Mouse (Mus musculus) CD4-positive naive resting alpha-beta T cell, adult 76 days (primary cell): ENCODE data around the gene Mgarp. TPM values are rescaled to one million over a fixed set of nuclear protein-coding genes. Genes with fewer than 3 reads are reported as not detected.

ENCODE experiments used
- total RNA-seq: library from RNA; stranded (reverse); gene quantifications from one replicate; pipeline ENCODE4 v1.2.4, GENCODE M21; 2023

The Mgarp gene
- total RNA-seq: not detected

GRCm38 (mm10) chr3:51396219-51397068, at the start of gene Mgarp:
Mgarp (minus strand) TSS chr3:51396738.

DNA sequence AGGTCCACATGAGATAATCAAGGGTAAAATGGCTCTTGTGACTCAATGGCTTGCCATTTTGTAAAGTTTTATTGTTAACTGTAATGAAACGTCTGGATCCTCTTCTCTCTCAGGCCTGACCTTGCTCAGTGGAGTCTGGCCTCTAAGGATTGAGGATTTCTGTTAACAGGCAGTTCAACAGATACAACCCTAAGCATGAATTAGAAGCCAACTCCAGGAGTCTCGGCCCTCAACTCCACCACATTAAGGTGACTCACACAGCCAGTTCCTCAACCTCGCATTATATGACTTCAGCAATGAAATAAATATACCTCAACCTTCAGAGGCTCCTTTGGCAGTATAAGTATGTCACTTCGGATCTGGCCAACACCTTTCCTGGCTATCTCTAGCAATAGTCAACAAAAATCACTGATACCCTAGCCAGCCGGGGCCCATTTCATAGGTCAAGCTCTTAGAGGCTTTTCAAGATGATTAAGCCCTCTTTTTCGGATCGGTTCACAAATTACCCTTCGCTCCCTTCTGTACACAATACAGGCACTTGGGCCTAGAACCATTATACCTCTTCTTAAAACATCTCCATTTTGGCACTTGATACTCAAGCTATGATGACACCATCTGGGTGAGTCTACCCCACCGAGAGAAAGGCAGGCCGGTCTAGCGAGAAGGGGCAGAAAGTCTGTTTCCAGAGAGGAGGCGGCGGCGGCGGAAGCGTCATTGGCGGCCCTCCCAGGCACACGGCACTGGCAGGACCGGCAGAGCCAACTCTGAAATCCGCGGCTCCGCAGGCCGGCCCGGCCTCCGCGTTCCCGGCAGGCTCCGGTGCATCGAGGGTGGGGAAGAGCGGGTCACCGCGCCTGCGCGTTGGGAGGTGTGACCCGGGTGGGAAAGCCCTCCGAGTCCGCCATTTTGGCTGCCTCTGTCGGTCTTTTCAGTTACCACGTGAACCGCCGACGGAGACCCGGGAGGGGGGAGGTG, 18.8 kb upstream of the Mgarp start, which contains the start of gene Naa15:
Naa15 (plus strand) TSS at position 51 of the 975 bp plus-strand sequence.

DNA sequence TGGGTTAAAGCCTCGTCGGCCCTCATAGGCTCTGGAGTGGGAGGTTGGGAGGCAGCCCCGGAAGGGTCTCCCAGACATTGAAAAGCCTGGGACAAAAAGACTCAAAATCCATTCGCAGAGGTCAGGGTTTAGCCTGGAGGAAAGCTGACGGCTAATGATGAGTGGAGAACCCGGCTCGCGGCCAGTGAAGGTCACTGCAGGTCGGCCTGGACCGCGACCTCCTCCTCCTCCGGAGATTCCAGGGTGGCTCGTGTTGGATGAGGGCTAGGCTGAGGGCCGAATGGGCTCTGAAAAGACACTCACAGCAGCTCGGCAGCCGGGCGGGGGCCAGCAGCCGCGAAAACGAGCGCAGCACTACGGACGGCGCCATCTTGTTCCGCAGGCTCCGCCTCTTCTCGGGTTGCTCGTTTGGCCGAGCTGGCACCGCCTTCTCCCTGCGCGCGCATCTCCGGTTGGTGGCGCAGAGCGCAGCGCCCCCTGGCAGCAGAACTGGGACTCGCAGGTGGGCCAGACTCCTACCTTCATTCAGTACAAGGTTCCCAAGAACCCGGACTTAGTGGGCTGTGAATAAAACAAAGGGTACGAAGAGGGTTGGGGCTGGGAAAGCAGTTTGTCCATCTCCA, 12.1 kb upstream of the Mgarp start, which contains the start of gene Ndufc1:
Ndufc1 (minus strand) TSS at position 428 of the 623 bp plus-strand sequence.

DNA sequence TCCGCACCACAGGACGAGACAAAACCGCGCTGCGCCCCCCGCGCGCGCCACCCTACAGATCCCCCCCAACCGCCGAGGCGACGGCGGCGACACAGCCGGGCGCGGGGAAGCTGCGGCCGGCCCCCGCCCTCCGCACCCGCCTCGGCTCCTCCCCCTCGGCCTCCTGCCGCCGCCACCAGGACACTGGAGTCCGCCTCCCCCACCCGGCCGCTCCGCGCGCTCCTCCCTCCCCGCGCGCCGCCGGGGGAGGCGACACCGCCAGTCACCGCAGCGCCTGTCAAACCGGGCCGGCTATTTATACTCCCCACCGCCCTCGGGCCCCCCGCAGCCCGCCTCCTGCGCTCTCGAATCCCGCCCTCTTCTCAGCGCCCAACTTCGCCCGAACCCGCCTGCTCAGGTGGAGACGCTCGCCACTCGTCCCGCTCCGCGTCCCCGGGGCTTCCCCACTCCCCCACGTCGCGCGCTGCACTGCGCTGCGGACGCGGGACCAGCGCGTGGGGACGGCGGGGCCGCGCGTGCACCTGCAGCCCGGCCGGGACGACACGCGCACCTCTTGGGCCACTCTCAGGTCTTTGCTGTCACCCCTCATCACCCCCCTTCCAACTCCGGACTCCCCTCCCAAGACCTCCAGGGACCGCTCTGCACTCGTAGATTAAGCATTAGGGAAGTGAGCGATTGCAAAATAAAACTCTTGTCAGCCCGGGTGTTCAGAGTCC, 55.8 kb downstream of the Mgarp start, which contains the start of gene Elf2:
Elf2 (minus strand) TSS at position 112 of the 716 bp plus-strand sequence.

Other genes with a start within 250 kb of the Mgarp start
- gene Noct, start 172.3 kb downstream of the Mgarp start, total RNA-seq: 11.2 TPM
- gene Elf2, start 56.1 kb downstream of the Mgarp start, total RNA-seq: 184 TPM
- gene Ndufc1, start 12.2 kb upstream of the Mgarp start, total RNA-seq: 57.5 TPM
- gene Naa15, start 18.4 kb upstream of the Mgarp start, total RNA-seq: 148 TPM
- gene Rab33b, start 87.2 kb upstream of the Mgarp start, total RNA-seq: 30.7 TPM
- gene Setd7, start 164.1 kb upstream of the Mgarp start, total RNA-seq: 68.9 TPM